Mouse (Mus musculus) small intestine, adult 2 months (tissue): ENCODE data around the gene Psmc1. TPM values are rescaled to one million over a fixed set of nuclear protein-coding genes. Genes with fewer than 3 reads are reported as not detected.
A peak's percentile ranks its signal among the peaks of the same experiment; 100 is the strongest.

Experiments used
- H3K27ac ChIP-seq: fragments of 200-500 bp; 2 replicates; pipeline ENCODE4 v1.5.1; 2012; ENCODE audit warnings: low read depth, low read length, control low read depth, inconsistent platforms; ENCODE audit not compliant: insufficient read depth
- H3K27me3 ChIP-seq: fragments of 200-500 bp; 2 replicates; pipeline ENCODE4 v1.6.1; 2012; ENCODE audit warnings: mild to moderate bottlenecking, moderate library complexity, low read length, inconsistent platforms; ENCODE audit not compliant: control insufficient read depth, insufficient read depth
- H3K36me3 ChIP-seq: fragments of 200-500 bp; 2 replicates; pipeline ENCODE4 v1.6.1; 2012; ENCODE audit warnings: mild to moderate bottlenecking, low read length, control low read depth, inconsistent platforms; ENCODE audit not compliant: control insufficient read depth, insufficient read depth
- H3K4me1 ChIP-seq: fragments of 200-500 bp; 2 replicates; pipeline ENCODE4 v1.6.1; 2012; ENCODE audit warnings: low read length, inconsistent platforms, mixed read lengths; ENCODE audit not compliant: control insufficient read depth, insufficient read depth, insufficient read length
- H3K4me3 ChIP-seq: fragments of 200-500 bp; 2 replicates; pipeline ENCODE4 v1.5.1; 2012; ENCODE audit warnings: low read depth, mild to moderate bottlenecking, control low read depth, inconsistent platforms, low read length, moderate library complexity
- CTCF ChIP-seq: fragments of 200-500 bp; IDR thresholded peaks from 2 replicates; pipeline ENCODE4 v1.5.1; 2012; ENCODE audit warnings: low read depth, mild to moderate bottlenecking, control low read depth, inconsistent platforms, low read length, moderate library complexity, mixed read lengths; ENCODE audit not compliant: insufficient replicate concordance, insufficient read length; ENCODE audit errors: extremely low read depth
- POLR2A ChIP-seq: fragments of 200-500 bp; IDR thresholded peaks from 2 replicates; pipeline ENCODE4 v1.6.1; 2012; ENCODE audit warnings: low read depth, mild to moderate bottlenecking, control low read depth, inconsistent platforms, low read length, moderate library complexity
- WGBS: fragments of 180-500 bp; shearing (Covaris S2); methylation state at CpG from one replicate; pipeline ENCODE4 v1.1.7; 2018; 5-methylcytosine and 5-hydroxymethylcytosine counted together
- polyA plus RNA-seq: library from polyadenylated mRNA; depleted of rRNA; stranded (reverse); fragments of >200 nt; gene quantifications from 2 replicates; pipeline ENCODE4 v1.2.3, GENCODE M21; 2012

Psmc1 gene
- polyA plus RNA-seq, 1 experiment, result 20.0 TPM

DNA sequence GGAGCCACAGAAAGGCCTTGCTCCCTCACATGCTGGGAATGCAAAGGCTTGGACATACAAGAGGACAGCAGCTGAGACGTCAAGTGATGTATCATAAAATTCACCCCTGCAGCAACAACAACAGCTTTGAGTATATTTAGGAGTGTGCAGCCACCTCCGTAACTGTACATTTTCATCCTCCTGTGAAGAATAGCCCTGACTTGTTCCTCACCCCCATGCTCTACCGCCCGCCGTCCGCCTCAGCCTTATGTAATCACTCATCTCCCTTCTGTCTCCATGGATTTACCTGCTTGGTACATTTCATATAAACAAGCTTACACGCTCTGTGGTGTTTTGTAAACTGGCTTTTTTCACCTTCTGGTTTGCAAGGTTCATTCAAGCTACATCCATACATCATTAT is 42.5 kb downstream of the Psmc1 start:
- no peak overlapping the region for H3K4me3 ChIP-seq
- no peaks in the 10 kb centered on the region for H3K27me3 ChIP-seq
- TF ChIP-seq CTCF (no peak), POLR2A (no peak)
- WGBS, result 89% methylated on average over 7 of the region's 7 CpGs
- H3K36me3 ChIP-seq, result peaks cover 29% of the 10 kb centered on the region
- no peak overlapping the region for H3K27ac ChIP-seq
- H3K4me1 ChIP-seq, result peaks cover 3% of the 10 kb centered on the region; the same call in 1 of the 2 replicates

DNA sequence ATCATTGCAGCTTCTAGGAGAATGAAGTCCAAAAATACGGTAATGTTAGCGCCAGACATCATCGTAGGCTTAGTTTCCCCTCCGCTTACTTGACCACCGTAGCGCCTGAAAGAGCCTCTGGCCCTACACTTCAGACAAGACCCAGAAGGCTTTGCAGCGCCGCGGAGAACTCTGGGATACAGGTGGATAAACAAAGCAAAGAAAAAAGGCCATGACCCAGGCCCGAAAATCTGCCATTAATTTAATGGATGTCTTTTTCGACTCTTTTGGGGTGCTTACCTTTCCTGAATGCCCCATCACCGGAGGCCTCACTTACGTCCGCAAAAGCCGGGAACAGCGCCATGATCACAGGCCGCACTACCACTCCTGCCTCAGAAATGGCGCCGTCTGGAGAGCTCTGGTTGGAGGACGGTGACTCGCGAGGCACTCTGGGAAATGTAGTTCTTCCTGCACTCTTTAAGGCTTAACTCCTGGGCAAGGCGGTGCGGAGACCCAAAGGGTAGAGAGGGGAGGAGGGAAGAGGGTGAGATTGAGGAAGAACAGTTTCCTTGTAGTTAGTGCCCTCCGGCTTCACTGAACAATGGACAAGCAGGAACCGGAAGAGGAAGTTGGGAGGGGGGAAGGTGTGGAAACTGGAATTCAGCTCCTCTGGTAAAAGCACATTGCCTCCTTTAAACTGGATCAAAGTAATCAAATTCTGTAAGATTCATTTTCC is 49.5 kb downstream of the Psmc1 start, which contains the start of gene Nrde2:
Gene Nrde2 (minus strand): TSS at position 393 of the 715 bp plus-strand sequence.
- peak within 1 kb of the TSS; percentile 67 for H3K27ac ChIP-seq
- peak within 1 kb of the TSS; percentile 73 for H3K4me3 ChIP-seq
- H3K4me1 ChIP-seq, result peaks cover 5% of the 10 kb centered on the region; the same call in 1 of the 2 replicates
- H3K27me3 ChIP-seq, result no peaks in the 10 kb centered on the region
- peaks cover 2% of the 10 kb centered on the region; the same call in 1 of the 2 replicates for H3K36me3 ChIP-seq
- under 1% methylated on average over 26 of the region's 26 CpGs for WGBS
- peak; percentile 27; the same call in 1 of the 2 replicates for TF ChIP-seq CTCF
- peak; percentile 55; the same call in 1 of the 2 replicates for TF ChIP-seq POLR2A

DNA sequence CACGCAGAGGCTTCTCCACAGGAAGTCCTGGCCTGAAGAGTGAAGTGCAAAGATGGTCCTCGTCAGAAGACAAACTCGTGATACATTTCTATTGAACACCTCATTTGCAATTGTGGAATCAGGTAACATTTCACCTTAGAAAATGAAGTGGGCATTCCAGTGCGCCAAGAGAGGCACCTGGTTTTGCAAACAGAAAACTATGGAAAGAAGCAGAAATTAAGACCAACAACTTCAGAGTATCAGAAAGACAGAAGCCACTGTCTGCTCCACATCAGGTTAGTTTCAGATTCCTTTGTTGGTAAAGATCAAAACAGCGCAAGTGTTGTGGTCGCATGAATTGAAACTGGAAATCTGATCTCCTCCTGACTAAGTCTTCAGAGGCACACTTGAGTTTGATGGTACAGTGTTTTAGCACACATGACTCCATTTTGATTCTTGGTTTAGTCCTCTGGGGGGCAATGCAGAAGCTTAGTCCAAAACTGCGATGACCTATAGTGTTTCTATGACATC is 55.1 kb downstream of the Psmc1 start:
- 74% methylated on average over 7 of the region's 7 CpGs for WGBS
- no peaks in the 10 kb centered on the region for H3K27me3 ChIP-seq
- no peak overlapping the region for H3K27ac ChIP-seq
- H3K4me1 ChIP-seq, result peaks cover 5% of the 10 kb centered on the region; the same call in 1 of the 2 replicates
- no peaks in the 10 kb centered on the region for H3K36me3 ChIP-seq
- no peak overlapping the region for H3K4me3 ChIP-seq
- no peak for TF ChIP-seq POLR2A
- TF ChIP-seq CTCF, result no peak

- 24% methylated on average over 3 of the region's 3 CpGs for WGBS
- TF ChIP-seq POLR2A, result no peak
- no peak for TF ChIP-seq CTCF
- Histone ChIP-seq H3K4me3 (no peak overlapping the region), H3K27ac (no peak overlapping the region), H3K27me3 (no peaks in the 10 kb centered on the region), H3K4me1 (peaks cover 5% of the 10 kb centered on the region; the same call in 1 of the 2 replicates), H3K36me3 (no peaks in the 10 kb centered on the region)
These were observed 56.2 kb downstream of the Psmc1 start for GRCm38 (mm10) chr12:100166177-100166576.

GRCm38 (mm10) chr12:100166939-100167338 is 57.0 kb downstream of the Psmc1 start:
- H3K36me3 ChIP-seq, result no peaks in the 10 kb centered on the region
- H3K4me3 ChIP-seq, result no peak overlapping the region
- no peaks in the 10 kb centered on the region for H3K27me3 ChIP-seq
- peaks cover 5% of the 10 kb centered on the region; the same call in 1 of the 2 replicates for H3K4me1 ChIP-seq
- TF ChIP-seq CTCF, result no peak
- TF ChIP-seq POLR2A, result no peak
- H3K27ac ChIP-seq, result no peak overlapping the region
- 87% methylated on average over 8 of the region's 8 CpGs for WGBS

DNA sequence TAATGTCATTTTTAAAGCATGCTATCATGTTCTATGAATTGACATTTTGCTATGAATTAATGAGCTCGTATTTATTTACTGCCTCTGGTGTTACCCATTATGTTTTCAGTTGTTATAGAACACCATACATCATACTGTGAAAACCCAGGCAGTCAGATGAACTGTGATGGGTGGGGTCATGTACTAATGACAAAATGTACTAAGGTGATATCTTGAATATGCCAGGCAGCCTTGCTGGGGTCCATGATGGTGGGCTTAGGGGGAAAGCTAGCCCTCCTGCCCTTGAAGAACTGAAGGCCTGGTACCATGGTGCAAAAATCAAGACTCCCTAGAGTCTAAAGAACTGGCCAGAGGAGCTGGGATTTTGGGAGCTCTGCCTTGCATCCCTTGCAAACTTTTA is 57.5 kb downstream of the Psmc1 start:
- H3K4me1 ChIP-seq, result peaks cover 8% of the 10 kb centered on the region; the same call in 1 of the 2 replicates
- no peaks in the 10 kb centered on the region for H3K36me3 ChIP-seq
- TF ChIP-seq POLR2A (no peak), CTCF (no peak)
- no peak overlapping the region for H3K4me3 ChIP-seq
- WGBS, result 87% methylated on average over 1 of the region's 1 CpGs
- no peak overlapping the region for H3K27ac ChIP-seq
- H3K27me3 ChIP-seq, result no peaks in the 10 kb centered on the region
